Mouse (Mus musculus): ENCODE measurements around the gene Tvp23b. TPM values are rescaled to one million over a fixed set of nuclear protein-coding genes. Genes with fewer than 3 reads are reported as not detected.

Tvp23b gene
- polyA plus RNA-seq, 1 experiment from 2014 or later = 76.7 TPM

- Histone ChIP-seq H3K9me3 (no peaks in the 10 kb centered on the region), H3K36me3 (no peaks in the 10 kb centered on the region), H3K4me2 (no peak overlapping the region), H3K4me1 (no peaks in the 10 kb centered on the region), H3K27ac (no peak overlapping the region), H3K27me3 (replicated peaks) (no peaks in the 10 kb centered on the region), H3K9ac (no peak overlapping the region), H3K4me3 (replicated peaks) (no peak overlapping the region)
- peak; percentile 80 for ATAC-seq (ENCODE audit: insufficient read depth, low FRiP score, low read depth)
- WGBS = 37% methylated on average over 3 of the region's 3 CpGs
Measured at GRCm38 (mm10) chr11:62929799-62930198, 50.5 kb downstream of the Tvp23b start.

GRCm38 (mm10) chr11:62930574-62930973 is 51.3 kb downstream of the Tvp23b start:
- Histone ChIP-seq H3K9ac (no peak overlapping the region), H3K4me2 (no peak overlapping the region), H3K36me3 (no peaks in the 10 kb centered on the region), H3K4me1 (no peaks in the 10 kb centered on the region), H3K27ac (no peak overlapping the region), H3K4me3 (replicated peaks) (no peak overlapping the region), H3K9me3 (no peaks in the 10 kb centered on the region), H3K27me3 (replicated peaks) (no peaks in the 10 kb centered on the region)
- WGBS = 62% methylated on average over 4 of the region's 4 CpGs
- no peak for ATAC-seq (ENCODE audit: insufficient read depth, low FRiP score, low read depth)

- H3K27ac ChIP-seq = no peak overlapping the region
- H3K27me3 ChIP-seq (replicated peaks) = no peaks in the 10 kb centered on the region
- no peak for ATAC-seq (ENCODE audit: insufficient read depth, low FRiP score, low read depth)
- WGBS = 72% methylated on average over 5 of the region's 5 CpGs
- no peak overlapping the region for H3K4me2 ChIP-seq
- no peak overlapping the region for H3K9ac ChIP-seq
- no peaks in the 10 kb centered on the region for H3K36me3 ChIP-seq
- no peak overlapping the region for H3K4me3 ChIP-seq (replicated peaks)
- no peaks in the 10 kb centered on the region for H3K9me3 ChIP-seq
- H3K4me1 ChIP-seq = no peaks in the 10 kb centered on the region
Measured at GRCm38 (mm10) chr11:62931141-62931540, 51.9 kb downstream of the Tvp23b start.

- H3K27ac ChIP-seq = no peak overlapping the region
- WGBS = 90% methylated on average over 9 of the region's 9 CpGs
- no peaks in the 10 kb centered on the region for H3K36me3 ChIP-seq
- no peak overlapping the region for H3K4me3 ChIP-seq (replicated peaks)
- no peaks in the 10 kb centered on the region for H3K9me3 ChIP-seq
- ATAC-seq (ENCODE audit: insufficient read depth, low FRiP score, low read depth) = no peak
- H3K4me1 ChIP-seq = no peaks in the 10 kb centered on the region
- H3K9ac ChIP-seq = no peak overlapping the region
- no peaks in the 10 kb centered on the region for H3K27me3 ChIP-seq (replicated peaks)
- H3K4me2 ChIP-seq = no peak overlapping the region
Measured at GRCm38 (mm10) chr11:62933099-62933498, 53.8 kb downstream of the Tvp23b start.

GRCm38 (mm10) chr11:62934795-62935514 is 55.7 kb downstream of the Tvp23b start:
- no peak overlapping the region for H3K4me3 ChIP-seq (replicated peaks)
- H3K4me1 ChIP-seq = no peaks in the 10 kb centered on the region
- WGBS = 81% methylated on average over 11 of the region's 11 CpGs
- no peaks in the 10 kb centered on the region for H3K36me3 ChIP-seq
- no peak overlapping the region for H3K27ac ChIP-seq
- no peak overlapping the region for H3K4me2 ChIP-seq
- no peaks in the 10 kb centered on the region for H3K27me3 ChIP-seq (replicated peaks)
- ATAC-seq (ENCODE audit: insufficient read depth, low FRiP score, low read depth) = no peak
- H3K9ac ChIP-seq = no peak overlapping the region
- no peaks in the 10 kb centered on the region for H3K9me3 ChIP-seq

GRCm38 (mm10) chr11:62937986-62938385 is 58.7 kb downstream of the Tvp23b start:
- ATAC-seq (ENCODE audit: insufficient read depth, low FRiP score, low read depth) = no peak
- WGBS = 72% methylated on average over 6 of the region's 6 CpGs
- no peak overlapping the region for H3K27ac ChIP-seq

GRCm38 (mm10) chr11:62938921-62939320 is 59.7 kb downstream of the Tvp23b start:
- no peak overlapping the region for H3K9ac ChIP-seq
- ATAC-seq (ENCODE audit: insufficient read depth, low FRiP score, low read depth) = no peak
- WGBS = 64% methylated on average over 5 of the region's 5 CpGs
- H3K36me3 ChIP-seq = no peaks in the 10 kb centered on the region
- H3K4me2 ChIP-seq = no peak overlapping the region
- H3K27me3 ChIP-seq (replicated peaks) = no peaks in the 10 kb centered on the region
- no peak overlapping the region for H3K27ac ChIP-seq
- H3K4me1 ChIP-seq = no peaks in the 10 kb centered on the region
- no peak overlapping the region for H3K4me3 ChIP-seq (replicated peaks)
- no peaks in the 10 kb centered on the region for H3K9me3 ChIP-seq

More at GRCm38 (mm10) chr11:62937986-62938385, 58.7 kb downstream of the Tvp23b start:
- H3K9me3 ChIP-seq = no peaks in the 10 kb centered on the region
- H3K9ac ChIP-seq = no peak overlapping the region
- no peak overlapping the region for H3K4me2 ChIP-seq
- no peaks in the 10 kb centered on the region for H3K27me3 ChIP-seq (replicated peaks)
- no peak overlapping the region for H3K4me3 ChIP-seq (replicated peaks)
- no peaks in the 10 kb centered on the region for H3K4me1 ChIP-seq
- H3K36me3 ChIP-seq = no peaks in the 10 kb centered on the region

- Histone ChIP-seq H3K4me2 (no peak overlapping the region), H3K36me3 (no peaks in the 10 kb centered on the region), H3K4me1 (no peaks in the 10 kb centered on the region), H3K4me3 (replicated peaks) (no peak overlapping the region), H3K27ac (no peak overlapping the region), H3K9ac (no peak overlapping the region), H3K27me3 (replicated peaks) (no peaks in the 10 kb centered on the region), H3K9me3 (no peaks in the 10 kb centered on the region)
- WGBS = 82% methylated on average over 3 of the region's 3 CpGs
- ATAC-seq (ENCODE audit: insufficient read depth, low FRiP score, low read depth) = no peak
Measured at GRCm38 (mm10) chr11:62940176-62940575, 60.9 kb downstream of the Tvp23b start.

- H3K27ac ChIP-seq = no peak overlapping the region
- H3K4me2 ChIP-seq = no peak overlapping the region
- 71% methylated on average over 6 of the region's 6 CpGs for WGBS
- no peak overlapping the region for H3K4me3 ChIP-seq (replicated peaks)
- no peaks in the 10 kb centered on the region for H3K4me1 ChIP-seq
- H3K36me3 ChIP-seq = no peaks in the 10 kb centered on the region
- no peaks in the 10 kb centered on the region for H3K9me3 ChIP-seq
- no peak for ATAC-seq (ENCODE audit: insufficient read depth, low FRiP score, low read depth)
- H3K9ac ChIP-seq = no peak overlapping the region
- H3K27me3 ChIP-seq (replicated peaks) = no peaks in the 10 kb centered on the region
Measured at GRCm38 (mm10) chr11:62943538-62943937, 64.3 kb downstream of the Tvp23b start.

GRCm38 (mm10) chr11:62945514-62945913 is 66.3 kb downstream of the Tvp23b start:
- Histone ChIP-seq H3K27ac (no peak overlapping the region), H3K9me3 (no peaks in the 10 kb centered on the region), H3K4me2 (no peak overlapping the region), H3K9ac (no peak overlapping the region), H3K27me3 (replicated peaks) (no peaks in the 10 kb centered on the region), H3K4me1 (no peaks in the 10 kb centered on the region), H3K4me3 (replicated peaks) (no peak overlapping the region), H3K36me3 (no peaks in the 10 kb centered on the region)
- ATAC-seq (ENCODE audit: insufficient read depth, low FRiP score, low read depth) = 0 out of 2 replicates have a peak, but pooled peaks have one; percentile 43
- WGBS = 61% methylated on average over 4 of the region's 4 CpGs

GRCm38 (mm10) chr11:62949548-62949947 is 70.3 kb downstream of the Tvp23b start:
- WGBS = 74% methylated on average over 1 of the region's 1 CpGs
- no peaks in the 10 kb centered on the region for H3K4me1 ChIP-seq
- no peaks in the 10 kb centered on the region for H3K9me3 ChIP-seq
- no peaks in the 10 kb centered on the region for H3K36me3 ChIP-seq
- no peak for ATAC-seq (ENCODE audit: insufficient read depth, low FRiP score, low read depth)
- H3K27me3 ChIP-seq (replicated peaks) = no peaks in the 10 kb centered on the region
- no peak overlapping the region for H3K4me2 ChIP-seq
- no peak overlapping the region for H3K4me3 ChIP-seq (replicated peaks)
- no peak overlapping the region for H3K9ac ChIP-seq
- H3K27ac ChIP-seq = no peak overlapping the region

GRCm38 (mm10) chr11:62951012-62951411 is 71.8 kb downstream of the Tvp23b start, which contains the start of gene Cdrt4:
Gene Cdrt4 (plus strand): TSS chr11:62951193.
- ATAC-seq (ENCODE audit: insufficient read depth, low FRiP score, low read depth) = no peak
- Histone ChIP-seq H3K27ac (no peak within 1 kb of the TSS), H3K27me3 (replicated peaks) (no peaks in the 10 kb centered on the region), H3K36me3 (no peaks in the 10 kb centered on the region), H3K4me2 (no peak within 1 kb of the TSS), H3K9me3 (no peaks in the 10 kb centered on the region), H3K4me1 (no peaks in the 10 kb centered on the region), H3K4me3 (replicated peaks) (no peak within 1 kb of the TSS), H3K9ac (no peak within 1 kb of the TSS)
- WGBS = 78% methylated on average over 3 of the region's 3 CpGs

GRCm38 (mm10) chr11:62954766-62955165 is 75.5 kb downstream of the Tvp23b start:
- no peak overlapping the region for H3K4me2 ChIP-seq
- no peak overlapping the region for H3K4me3 ChIP-seq (replicated peaks)
- H3K4me1 ChIP-seq = no peaks in the 10 kb centered on the region
- no peak overlapping the region for H3K27ac ChIP-seq
- H3K36me3 ChIP-seq = no peaks in the 10 kb centered on the region
- no peaks in the 10 kb centered on the region for H3K27me3 ChIP-seq (replicated peaks)
- no peak for ATAC-seq (ENCODE audit: insufficient read depth, low FRiP score, low read depth)
- no peaks in the 10 kb centered on the region for H3K9me3 ChIP-seq
- WGBS = 74% methylated on average over 3 of the region's 3 CpGs
- H3K9ac ChIP-seq = no peak overlapping the region

Data from stomach, embryonic 15.5 days (tissue).